Mouse (Mus musculus) MEL (cell line): ENCODE measurements around the gene Ncoa5.

Experiments used
- CHD2 ChIP-seq: IDR thresholded peaks from 2 replicates; pipeline ENCODE4 v1.6.1; 2011; ENCODE audit warnings: low read length, improper control_type of control experiment
- CTCF ChIP-seq, 3 experiments: IDR thresholded peaks in 2 of 3; conservative IDR thresholded peaks in 1 of 3; 2 replicates each; pipeline ENCODE4 v1.5.1; 2011 to 2012; ENCODE audit warnings: low read length in 3 of 3, low read depth in 2 of 3, mild to moderate bottlenecking in 2 of 3, improper control_type of control experiment in 1 of 3, inconsistent platforms in 1 of 3, mixed read lengths in 1 of 3, moderate library complexity in 1 of 3; ENCODE audit not compliant: control insufficient read depth in 1 of 3, insufficient read depth in 1 of 3, poor library complexity in 1 of 3, severe bottlenecking in 1 of 3
- GATA1 ChIP-seq: IDR thresholded peaks from 2 replicates; pipeline ENCODE4 v1.6.1; 2011; ENCODE audit warnings: low read depth, low read length, improper control_type of control experiment
- NRF1 ChIP-seq: IDR thresholded peaks from 2 replicates; pipeline ENCODE4 v1.6.1; 2014; ENCODE audit warnings: low read depth, mild to moderate bottlenecking, inconsistent platforms, low read length, improper control_type of control experiment, moderate library complexity; ENCODE audit not compliant: poor library complexity, insufficient read depth, severe bottlenecking
- SMC3 ChIP-seq: IDR thresholded peaks from 2 replicates; pipeline ENCODE4 v1.6.1; 2011; ENCODE audit warnings: low read depth, low read length, improper control_type of control experiment
- TBP ChIP-seq: IDR thresholded peaks from 2 replicates; pipeline ENCODE4 v1.8.0; 2011; ENCODE audit warnings: low read depth, low read length, improper control_type of control experiment

DNA sequence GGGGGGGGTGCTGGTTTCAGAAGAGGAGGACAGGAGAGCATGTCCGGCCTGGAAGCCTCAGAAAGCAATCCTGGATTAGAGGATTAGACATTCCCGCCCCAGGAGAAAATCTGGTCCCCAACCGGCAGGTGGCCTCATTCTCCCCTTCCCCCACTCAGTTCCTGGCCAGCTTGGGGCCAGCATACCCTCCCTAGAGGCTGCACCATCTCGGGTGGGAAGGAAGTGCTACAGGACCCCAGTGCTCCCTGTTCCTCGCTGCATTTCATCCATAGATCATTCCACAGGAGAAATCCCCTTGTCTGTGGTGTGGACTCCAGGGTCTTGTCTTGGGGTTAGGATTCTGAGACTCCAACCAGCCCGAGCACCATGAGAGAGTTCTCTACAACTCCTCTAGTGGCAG lies 67.5 kb downstream of the Ncoa5 start:
- no peak for TF ChIP-seq CHD2
- no peak for TF ChIP-seq GATA1
- no peak for TF ChIP-seq NRF1
- TF ChIP-seq CTCF (IDR thresholded peaks at IDR 0.05 in 2 of 3, conservative IDR thresholded peaks at IDR 0.05 in 1 of 3; ENCODE audit: control insufficient read depth in 1 of 3, insufficient read depth in 1 of 3, low read depth in 2 of 3, low read length in 3 of 3, poor library complexity in 1 of 3, severe bottlenecking in 1 of 3) = no peak
- TF ChIP-seq SMC3 = no peak
- no peak for TF ChIP-seq TBP
